Mouse (Mus musculus) megakaryocyte-erythroid progenitor cell, adult 5-6 weeks (primary cell): ENCODE measurements around the gene Fhl1. TPM values are rescaled to one million over a fixed set of nuclear protein-coding genes. Genes with fewer than 3 reads are reported as not detected.

Experiments
- total RNA-seq, 2 experiments: library from RNA; stranded (forward) in 1 of 2; stranded (reverse) in 1 of 2; fragments of 200-1000, 215-1000 nt in 1 of 2; fragments of >200 nt in 1 of 2; fragmentation: Nextera tagmentation in 1 of 2; gene quantifications; 2 replicates each; pipeline ENCODE4 v1.2.3; 2014 to 2017

Fhl1 gene
- total RNA-seq, 2 experiments from 2014 or later: 0.94 TPM; not detected in 1

Other genes starting within 250 kb of the Fhl1 start
- gene Gm10477, start 207.0 kb upstream of the Fhl1 start, total RNA-seq (2014; fragmentation: Nextera tagmentation): not detected in 2 replicates
- gene Gm10477, start 207.0 kb upstream of the Fhl1 start, total RNA-seq (2017): not detected in 2 replicates
- not detected in 2 replicates for gene Gm648, start 182.2 kb upstream of the Fhl1 start, total RNA-seq (2014; fragmentation: Nextera tagmentation)
- gene Gm648, start 182.2 kb upstream of the Fhl1 start, total RNA-seq (2017): not detected in 2 replicates
- gene Mmgt1, start 133.7 kb upstream of the Fhl1 start, total RNA-seq (2014; fragmentation: Nextera tagmentation): 18.4 and 24.0 TPM in 2 replicates
- 17.1 and 26.8 TPM in 2 replicates for gene Mmgt1, start 133.7 kb upstream of the Fhl1 start, total RNA-seq (2017)
- 2.9 and 5.0 TPM in 2 replicates for gene Slc9a6, start 122.0 kb upstream of the Fhl1 start, total RNA-seq (2014; fragmentation: Nextera tagmentation)
- gene Slc9a6, start 122.0 kb upstream of the Fhl1 start, total RNA-seq (2017): 6.5 and 12.9 TPM in 2 replicates
- 1.1 and 2.1 TPM in 2 replicates for gene Map7d3, start 90.5 kb downstream of the Fhl1 start, total RNA-seq (2014; fragmentation: Nextera tagmentation)
- 1.3 and 2.3 TPM in 2 replicates for gene Map7d3, start 90.5 kb downstream of the Fhl1 start, total RNA-seq (2017)
- not detected in 2 replicates for gene Adgrg4, start 138.4 kb downstream of the Fhl1 start, total RNA-seq (2014; fragmentation: Nextera tagmentation)
- not detected in 2 replicates for gene Adgrg4, start 138.4 kb downstream of the Fhl1 start, total RNA-seq (2017)